Mouse (Mus musculus) ovary, postnatal 14 days (tissue): ENCODE measurements around the gene Ago4.

ENCODE experiments used
- DNase-seq: peaks from one replicate; pipeline ENCODE4 v3.0.0; 2022; ENCODE audit warnings: low spot score

Ago4 gene

GRCm38 (mm10) chr4:126468925-126469324, 64.3 kb downstream of the Ago4 start:
- no peak for DNase-seq

GRCm38 (mm10) chr4:126468285-126468901, 64.9 kb downstream of the Ago4 start, which contains the start of gene Ago1:
Gene Ago1, minus strand, starts transcription at chr4:126468583.
- DNase-seq, result peak; percentile 93

- peak; percentile 38 for DNase-seq
Measured at GRCm38 (mm10) chr4:126467721-126468284, 65.5 kb downstream of the Ago4 start.

- no peak for DNase-seq
Measured at GRCm38 (mm10) chr4:126466251-126466750, 67.0 kb downstream of the Ago4 start.

GRCm38 (mm10) chr4:126465843-126466242, 67.4 kb downstream of the Ago4 start:
- no peak for DNase-seq

- no peak for DNase-seq
Measured at GRCm38 (mm10) chr4:126464892-126465235, 68.4 kb downstream of the Ago4 start.

DNA sequence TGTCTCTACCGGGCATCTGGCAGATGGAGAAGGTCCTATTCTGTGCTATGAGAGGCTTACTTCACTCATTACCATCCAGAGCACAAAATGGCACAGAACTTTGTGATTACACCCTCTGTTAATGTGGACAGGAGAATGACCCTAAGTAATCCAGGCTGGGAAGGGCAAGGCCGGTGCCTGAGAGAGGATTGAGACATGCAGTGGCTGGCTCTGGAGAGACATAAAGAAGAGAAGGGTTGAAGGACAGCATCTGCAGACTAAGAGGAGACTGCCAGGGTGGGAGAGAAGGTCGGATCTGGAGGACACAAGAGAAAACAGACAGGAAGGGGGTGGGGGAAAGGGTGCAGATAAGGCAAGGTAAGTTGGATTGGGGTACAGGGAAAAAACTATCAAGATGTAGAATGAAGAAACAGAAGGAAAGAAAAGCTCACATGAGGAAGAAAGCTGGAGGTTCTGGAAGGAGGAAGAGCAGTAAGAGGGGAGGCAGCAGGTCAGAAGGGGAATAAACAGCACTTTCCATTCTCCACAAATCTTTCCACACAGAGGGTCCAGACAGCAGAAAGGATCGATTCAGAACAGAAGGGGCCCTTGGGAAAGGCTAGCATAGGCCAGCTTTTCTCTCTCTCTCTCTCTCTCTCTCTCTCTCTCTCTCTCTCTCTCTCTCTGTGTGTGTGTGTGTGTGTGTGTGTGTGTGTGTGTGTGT, 68.9 kb downstream of the Ago4 start:
- no peak for DNase-seq

GRCm38 (mm10) chr4:126455441-126455840, 77.8 kb downstream of the Ago4 start:
- DNase-seq, result no peak

DNA sequence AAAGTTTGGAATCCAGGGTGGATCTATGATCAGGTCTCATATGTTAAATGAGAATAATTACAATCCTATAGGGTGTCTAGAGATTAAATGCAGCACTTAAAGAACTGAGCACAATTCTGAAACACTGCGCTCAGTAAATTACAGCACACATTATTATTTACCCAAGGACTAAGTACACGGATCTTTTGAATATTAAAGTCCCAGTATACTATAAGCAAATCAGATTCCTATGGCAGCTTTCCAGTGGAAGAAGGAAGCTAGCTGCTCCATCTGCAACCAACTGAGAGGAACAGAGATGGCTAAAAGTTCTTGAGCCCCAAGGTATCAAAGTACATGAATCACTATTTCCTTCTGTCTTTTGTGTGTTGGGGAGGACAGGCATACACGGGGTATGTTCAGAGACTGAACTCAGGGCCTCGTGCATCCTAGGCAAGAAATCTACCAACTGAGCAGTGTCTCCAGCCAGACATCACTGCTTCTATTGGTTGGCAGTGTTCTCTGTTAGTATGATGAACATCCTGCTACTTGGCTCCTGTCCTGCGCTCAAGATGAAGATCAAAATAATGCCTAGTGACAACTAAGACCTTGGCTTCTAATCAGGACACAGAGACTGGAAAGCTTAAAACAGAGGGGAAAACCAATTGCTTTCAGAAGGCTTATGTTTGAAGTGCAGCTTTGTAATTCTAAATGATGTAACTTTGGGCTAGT, 78.6 kb downstream of the Ago4 start:
- DNase-seq, result no peak

GRCm38 (mm10) chr4:126450268-126450667, 83.0 kb downstream of the Ago4 start:
- no peak for DNase-seq

DNA sequence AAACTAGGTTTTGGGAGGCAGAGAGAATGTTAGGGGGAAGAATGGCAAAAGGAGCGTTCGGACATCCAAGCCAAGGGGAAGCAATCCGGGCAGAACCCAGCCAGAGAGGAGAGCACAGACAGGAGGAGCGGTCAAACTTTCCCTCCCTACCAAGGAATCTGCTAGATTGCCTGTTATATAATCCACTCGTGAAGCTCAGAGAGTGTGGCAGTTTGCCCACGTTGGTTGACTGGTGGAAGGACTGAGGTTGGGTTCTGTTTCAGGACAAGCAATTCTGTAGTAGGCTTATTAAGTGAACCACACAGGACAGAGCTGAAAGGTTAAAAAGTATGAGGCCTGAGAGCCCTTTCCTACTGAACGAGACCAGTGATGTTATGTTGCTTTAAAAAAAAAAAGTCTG, 86.1 kb downstream of the Ago4 start:
- DNase-seq, result no peak

DNA sequence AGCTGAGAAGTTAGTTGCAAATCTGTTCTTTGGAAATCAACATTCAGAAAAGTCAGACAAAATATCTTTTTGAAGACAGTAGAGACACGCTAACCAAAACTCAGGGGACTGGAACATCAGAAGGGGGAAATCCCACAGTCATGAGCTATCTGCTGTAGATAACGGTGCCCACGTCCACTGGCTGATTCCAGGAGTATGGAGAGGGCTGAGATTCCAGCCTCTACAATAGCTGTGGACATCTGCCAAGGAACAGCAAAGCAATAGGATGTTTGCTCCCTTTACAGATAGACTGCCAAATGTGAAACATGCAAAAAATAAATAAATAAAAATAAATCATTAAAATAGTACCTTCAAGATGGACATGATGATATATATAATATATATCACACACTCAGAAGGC, 88.7 kb downstream of the Ago4 start:
- DNase-seq, result no peak
